Mouse (Mus musculus) induced T-regulatory cell, adult 2 months (primary cell): ENCODE measurements around the gene Lysmd1.

Experiments used
- DNase-seq: peaks from one replicate; pipeline ENCODE4 v3.0.0-alpha.2; 2012; ENCODE audit warnings: low read depth

The Lysmd1 gene

GRCm38 (mm10) chr3:95174011-95174592, 40.2 kb downstream of the Lysmd1 start:
- DNase-seq, result peak; percentile 90

GRCm38 (mm10) chr3:95176500-95176899, 42.6 kb downstream of the Lysmd1 start:
- no peak for DNase-seq

- DNase-seq, result no peak
Measured at GRCm38 (mm10) chr3:95177583-95177982, 43.7 kb downstream of the Lysmd1 start.

- DNase-seq, result no peak
Measured at GRCm38 (mm10) chr3:95178948-95179347, 45.1 kb downstream of the Lysmd1 start.

- DNase-seq, result no peak
Measured at GRCm38 (mm10) chr3:95179890-95180289, 46.0 kb downstream of the Lysmd1 start.

- DNase-seq, result no peak
Measured at GRCm38 (mm10) chr3:95181841-95182240, 48.0 kb downstream of the Lysmd1 start.

- no peak for DNase-seq
Measured at GRCm38 (mm10) chr3:95184796-95185577, 51.1 kb downstream of the Lysmd1 start.

- DNase-seq, result no peak
Measured at GRCm38 (mm10) chr3:95186100-95186499, 52.2 kb downstream of the Lysmd1 start.

GRCm38 (mm10) chr3:95186888-95187287, 53.0 kb downstream of the Lysmd1 start:
- no peak for DNase-seq
